Mouse (Mus musculus): ENCODE data around the gene Cpa4. TPM values are rescaled to one million over a fixed set of nuclear protein-coding genes. Genes with fewer than 3 reads are reported as not detected.

Gene Cpa4
- polyA plus RNA-seq (2016; fragmentation: Nextera tagmentation; extraction: Ambion mirVana): 0.79 and 1.3 TPM in 2 replicates

- H3K27me3 ChIP-seq: no peaks in the 10 kb centered on the region
- ATAC-seq (ENCODE audit: insufficient number of reproducible peaks, insufficient read depth, low FRiP score, low TSS enrichment): no peak
- peaks cover 8% of the 10 kb centered on the region for H3K4me1 ChIP-seq
- H3K9ac ChIP-seq: no peak within 1 kb of the TSS
- WGBS: 72% methylated on average over 5 of the region's 5 CpGs
- H3K4me3 ChIP-seq: no peak within 1 kb of the TSS
- no peak within 1 kb of the TSS for H3K27ac ChIP-seq
- H3K9me3 ChIP-seq: no peaks in the 10 kb centered on the region
- no peak within 1 kb of the TSS for H3K4me2 ChIP-seq (replicated peaks)
- no peaks in the 10 kb centered on the region for H3K36me3 ChIP-seq
Measured at GRCm38 (mm10) chr6:30568069-30568468, at the start of gene Cpa4. Cpa4 (plus strand) TSS chr6:30568369.

- no peak overlapping the region for H3K9ac ChIP-seq
- H3K9me3 ChIP-seq: no peaks in the 10 kb centered on the region
- 70% methylated on average over 11 of the region's 11 CpGs for WGBS
- H3K27me3 ChIP-seq: no peaks in the 10 kb centered on the region
- no peaks in the 10 kb centered on the region for H3K36me3 ChIP-seq
- H3K4me3 ChIP-seq: no peak overlapping the region
- ATAC-seq (ENCODE audit: insufficient number of reproducible peaks, insufficient read depth, low FRiP score, low TSS enrichment): no peak
- H3K4me2 ChIP-seq (replicated peaks): no peak overlapping the region
- H3K4me1 ChIP-seq: peaks cover 20% of the 10 kb centered on the region
- H3K27ac ChIP-seq: no peak overlapping the region
Measured at GRCm38 (mm10) chr6:30520400-30520799, 47.8 kb upstream of the Cpa4 start.

- peaks cover 49% of the 10 kb centered on the region for H3K4me1 ChIP-seq
- H3K9me3 ChIP-seq: no peaks in the 10 kb centered on the region
- WGBS: 20% methylated on average over 7 of the region's 7 CpGs
- no peak overlapping the region for H3K9ac ChIP-seq
- no peaks in the 10 kb centered on the region for H3K36me3 ChIP-seq
- peak overlapping the region; percentile 98 for H3K27ac ChIP-seq
- H3K27me3 ChIP-seq: no peaks in the 10 kb centered on the region
- no peak for ATAC-seq (ENCODE audit: insufficient number of reproducible peaks, insufficient read depth, low FRiP score, low TSS enrichment)
- no peak overlapping the region for H3K4me3 ChIP-seq
- no peak overlapping the region for H3K4me2 ChIP-seq (replicated peaks)
Measured at GRCm38 (mm10) chr6:30525456-30526332, 42.5 kb upstream of the Cpa4 start.

- peak; percentile 70; the same call in 1 of the 2 replicates for ATAC-seq (ENCODE audit: insufficient number of reproducible peaks, insufficient read depth, low FRiP score, low TSS enrichment)
- peaks cover 49% of the 10 kb centered on the region for H3K4me1 ChIP-seq
- H3K27ac ChIP-seq: peak overlapping the region; percentile 98
- H3K9ac ChIP-seq: peak overlapping the region; percentile 30; the same call in 1 of the 2 replicates
- no peak overlapping the region for H3K4me3 ChIP-seq
- H3K36me3 ChIP-seq: no peaks in the 10 kb centered on the region
- H3K27me3 ChIP-seq: no peaks in the 10 kb centered on the region
- H3K4me2 ChIP-seq (replicated peaks): peak overlapping the region; percentile 30
- no peaks in the 10 kb centered on the region for H3K9me3 ChIP-seq
- 4% methylated on average over 19 of the region's 19 CpGs for WGBS
Measured at GRCm38 (mm10) chr6:30526586-30527515, 41.3 kb upstream of the Cpa4 start.

GRCm38 (mm10) chr6:30528800-30529199 lies 39.4 kb upstream of the Cpa4 start:
- Histone ChIP-seq H3K27me3 (no peaks in the 10 kb centered on the region), H3K27ac (peak overlapping the region; percentile 98), H3K4me1 (peaks cover 49% of the 10 kb centered on the region), H3K36me3 (no peaks in the 10 kb centered on the region), H3K4me2 (replicated peaks) (no peak overlapping the region), H3K9ac (no peak overlapping the region), H3K4me3 (no peak overlapping the region), H3K9me3 (no peaks in the 10 kb centered on the region)
- ATAC-seq (ENCODE audit: insufficient number of reproducible peaks, insufficient read depth, low FRiP score, low TSS enrichment): no peak
- 41% methylated on average over 6 of the region's 6 CpGs for WGBS

GRCm38 (mm10) chr6:30535340-30535739 lies 32.8 kb upstream of the Cpa4 start:
- 40% methylated on average over 3 of the region's 3 CpGs for WGBS
- H3K9me3 ChIP-seq: no peaks in the 10 kb centered on the region
- no peak for ATAC-seq (ENCODE audit: insufficient number of reproducible peaks, insufficient read depth, low FRiP score, low TSS enrichment)
- H3K27me3 ChIP-seq: no peaks in the 10 kb centered on the region
- no peak overlapping the region for H3K4me3 ChIP-seq
- no peak overlapping the region for H3K4me2 ChIP-seq (replicated peaks)
- no peak overlapping the region for H3K27ac ChIP-seq
- H3K9ac ChIP-seq: no peak overlapping the region
- H3K36me3 ChIP-seq: no peaks in the 10 kb centered on the region
- H3K4me1 ChIP-seq: peaks cover 21% of the 10 kb centered on the region

GRCm38 (mm10) chr6:30538240-30538639 lies 29.9 kb upstream of the Cpa4 start:
- H3K9ac ChIP-seq: no peak overlapping the region
- peak overlapping the region; percentile 94 for H3K27ac ChIP-seq
- H3K36me3 ChIP-seq: no peaks in the 10 kb centered on the region
- no peak overlapping the region for H3K4me3 ChIP-seq
- H3K9me3 ChIP-seq: no peaks in the 10 kb centered on the region
- 15% methylated on average over 10 of the region's 10 CpGs for WGBS
- peak; percentile 67; the same call in 1 of the 2 replicates for ATAC-seq (ENCODE audit: insufficient number of reproducible peaks, insufficient read depth, low FRiP score, low TSS enrichment)
- no peaks in the 10 kb centered on the region for H3K27me3 ChIP-seq
- no peak overlapping the region for H3K4me2 ChIP-seq (replicated peaks)
- H3K4me1 ChIP-seq: peaks cover 35% of the 10 kb centered on the region

GRCm38 (mm10) chr6:30538800-30539199 lies 29.4 kb upstream of the Cpa4 start:
- WGBS: 28% methylated on average over 5 of the region's 5 CpGs
- H3K4me1 ChIP-seq: peaks cover 40% of the 10 kb centered on the region

GRCm38 (mm10) chr6:30541009-30541799 lies 27.0 kb upstream of the Cpa4 start, which contains the start of gene Cpa2:
Cpa2 (plus strand) TSS chr6:30541582.
- H3K4me3 ChIP-seq: no peak within 1 kb of the TSS
- no peak for ATAC-seq (ENCODE audit: insufficient number of reproducible peaks, insufficient read depth, low FRiP score, low TSS enrichment)
- no peak within 1 kb of the TSS for H3K9ac ChIP-seq
- 49% methylated on average over 11 of the region's 11 CpGs for WGBS
- H3K9me3 ChIP-seq: no peaks in the 10 kb centered on the region
- peaks cover 57% of the 10 kb centered on the region for H3K4me1 ChIP-seq
- H3K36me3 ChIP-seq: no peaks in the 10 kb centered on the region
- no peak within 1 kb of the TSS for H3K4me2 ChIP-seq (replicated peaks)
- H3K27ac ChIP-seq: peak within 1 kb of the TSS; percentile 70
- H3K27me3 ChIP-seq: no peaks in the 10 kb centered on the region

More at GRCm38 (mm10) chr6:30538800-30539199, 29.4 kb upstream of the Cpa4 start:
- Histone ChIP-seq H3K4me3 (no peak overlapping the region), H3K27ac (peak overlapping the region; percentile 94), H3K36me3 (no peaks in the 10 kb centered on the region), H3K9ac (no peak overlapping the region), H3K9me3 (no peaks in the 10 kb centered on the region), H3K4me2 (replicated peaks) (no peak overlapping the region), H3K27me3 (no peaks in the 10 kb centered on the region)
- 0 out of 2 replicates have a peak, but pooled peaks have one; percentile 73 for ATAC-seq (ENCODE audit: insufficient number of reproducible peaks, insufficient read depth, low FRiP score, low TSS enrichment)

- H3K9ac ChIP-seq: no peak overlapping the region
- no peaks in the 10 kb centered on the region for H3K9me3 ChIP-seq
- H3K27ac ChIP-seq: peak overlapping the region; percentile 50; the same call in 1 of the 2 replicates
- H3K27me3 ChIP-seq: no peaks in the 10 kb centered on the region
- no peak for ATAC-seq (ENCODE audit: insufficient number of reproducible peaks, insufficient read depth, low FRiP score, low TSS enrichment)
- no peaks in the 10 kb centered on the region for H3K36me3 ChIP-seq
- H3K4me1 ChIP-seq: peaks cover 65% of the 10 kb centered on the region
- 61% methylated on average over 6 of the region's 6 CpGs for WGBS
- H3K4me2 ChIP-seq (replicated peaks): no peak overlapping the region
- no peak overlapping the region for H3K4me3 ChIP-seq
Measured at GRCm38 (mm10) chr6:30542277-30542676, 25.9 kb upstream of the Cpa4 start.

GRCm38 (mm10) chr6:30543077-30543476 lies 25.1 kb upstream of the Cpa4 start:
- peaks cover 65% of the 10 kb centered on the region for H3K4me1 ChIP-seq
- H3K36me3 ChIP-seq: no peaks in the 10 kb centered on the region
- no peak overlapping the region for H3K9ac ChIP-seq
- no peak for ATAC-seq (ENCODE audit: insufficient number of reproducible peaks, insufficient read depth, low FRiP score, low TSS enrichment)
- H3K9me3 ChIP-seq: no peaks in the 10 kb centered on the region
- no peak overlapping the region for H3K4me2 ChIP-seq (replicated peaks)
- peak overlapping the region; percentile 67 for H3K27ac ChIP-seq
- H3K27me3 ChIP-seq: no peaks in the 10 kb centered on the region
- H3K4me3 ChIP-seq: no peak overlapping the region
- WGBS: 28% methylated on average over 12 of the region's 12 CpGs
